Mouse (Mus musculus): ENCODE measurements around the gene Kctd19.

- TF ChIP-seq POLR2A (IDR thresholded peaks at IDR 0.05; ENCODE audit: borderline replicate concordance, extremely low read depth, low read depth, low read length): no peak
- no peak for TF ChIP-seq CTCF (IDR thresholded peaks at IDR 0.05; ENCODE audit: insufficient read depth, low read length)
Observed at GRCm38 (mm10) chr8:105345061-105345975, 68.0 kb downstream of the Kctd19 start.

Measured in lung, adult 2 months (tissue).